Mouse (Mus musculus) heart, postnatal 14 days (tissue): Measurements from ENCODE around the gene Foxp3. TPM values are rescaled to one million over a fixed set of nuclear protein-coding genes. Genes with fewer than 3 reads are reported as not detected.

Experiments used
- DNase-seq, 2 experiments: peaks; one replicate each; pipeline ENCODE4 v3.0.0; 2021 to 2022
- intact Hi-C: fragments of 180-260 bp; cut with DNase I; formaldehyde crosslinking; loops from one replicate; pipeline ENCODE4 v1.15.1; 2025
- long read RNA-seq, 2 experiments: library from polyadenylated mRNA; stranded (forward); transcript quantifications; one replicate each; pipeline ENCODE4 v2.0.0; 2021
- total RNA-seq, 2 experiments: library from RNA; stranded (reverse); gene quantifications; 2 replicates each; pipeline ENCODE4 v1.2.3; 2021

Foxp3 gene
- under 1 TPM in 1 of 2 experiments, not detected in 1; 0.05 TPM for total RNA-seq
- long read RNA-seq, experiment 1 = 0 reads
- long read RNA-seq, experiment 2 = 0 reads

- intact Hi-C loops = loop anchor here (2.0 to 5.0 kb wide), 2 partner anchors 31 to 79 kb away; partner anchors contain the start of gene Ccdc22
- DNase-seq = peak in 1 of 2 experiments; percentile 5
Measured at GRCm38 (mm10) chrX:7573176-7574086, at the start of gene Foxp3. Gene Foxp3, plus strand, starts transcription at chrX:7573644.

- no peak for DNase-seq
- intact Hi-C loops = no loop called here
Measured at GRCm38 (mm10) chrX:7524961-7525360, 48.5 kb upstream of the Foxp3 start.

GRCm38 (mm10) chrX:7553474-7553873 is 20.0 kb upstream of the Foxp3 start:
- intact Hi-C loops = no loop called here
- DNase-seq = no peak

GRCm38 (mm10) chrX:7563076-7563475 is 10.4 kb upstream of the Foxp3 start:
- intact Hi-C loops = no loop called here
- DNase-seq = no peak

- no peak for DNase-seq
- intact Hi-C loops = no loop called here
Measured at GRCm38 (mm10) chrX:7566352-7566751, 7.1 kb upstream of the Foxp3 start.

GRCm38 (mm10) chrX:7567491-7567890 is 6.0 kb upstream of the Foxp3 start:
- no peak for DNase-seq
- intact Hi-C loops = no loop called here

GRCm38 (mm10) chrX:7570481-7571175 is 2.8 kb upstream of the Foxp3 start:
- DNase-seq = peak in 1 of 2 experiments; percentile 26
- intact Hi-C loops = loop anchor here (5.0 kb wide), 1 partner anchor 82 kb away; no protein-coding TSS in a partner anchor

GRCm38 (mm10) chrX:7571565-7572136 is 1.8 kb upstream of the Foxp3 start:
- no peak for DNase-seq
- intact Hi-C loops = loop anchor here (5.0 kb wide), 1 partner anchor 81 kb away; no protein-coding TSS in a partner anchor

- no peak for DNase-seq
- intact Hi-C loops = loop anchor here (5.0 kb wide), 1 partner anchor 80 kb away; no protein-coding TSS in a partner anchor
Measured at GRCm38 (mm10) chrX:7572466-7572865, 978 bp upstream of the Foxp3 start.

- intact Hi-C loops = loop anchor here (2.0 to 5.0 kb wide), 2 partner anchors 31 to 78 kb away; partner anchors contain the start of gene Ccdc22
- peak; percentile 86 to 88 for DNase-seq
Measured at GRCm38 (mm10) chrX:7574087-7574884, 842 bp downstream of the Foxp3 start, which contains the start of gene Ppp1r3f. Gene Ppp1r3f, minus strand, starts transcription at chrX:7574283.

GRCm38 (mm10) chrX:7574885-7575231 is 1.4 kb downstream of the Foxp3 start:
- intact Hi-C loops = loop anchor here (2.0 to 5.0 kb wide), 2 partner anchors 30 to 77 kb away; partner anchors contain the start of gene Ccdc22

GRCm38 (mm10) chrX:7581151-7581550 is 7.7 kb downstream of the Foxp3 start:
- DNase-seq = no peak
- intact Hi-C loops = no loop called here

More at GRCm38 (mm10) chrX:7574885-7575231, 1.4 kb downstream of the Foxp3 start:
- DNase-seq = no peak

GRCm38 (mm10) chrX:7583881-7584280 is 10.4 kb downstream of the Foxp3 start:
- intact Hi-C loops = no loop called here
- no peak for DNase-seq

- DNase-seq = no peak
- intact Hi-C loops = no loop called here
Measured at GRCm38 (mm10) chrX:7586356-7586755, 12.9 kb downstream of the Foxp3 start.

GRCm38 (mm10) chrX:7595371-7595770 is 21.9 kb downstream of the Foxp3 start:
- no peak for DNase-seq

GRCm38 (mm10) chrX:7604004-7604403 is 30.6 kb downstream of the Foxp3 start:
- intact Hi-C loops = loop anchor here (2.0 kb wide), 1 partner anchor 29 kb away; the partner anchor contains the start of gene Ppp1r3f
- no peak for DNase-seq

More at GRCm38 (mm10) chrX:7595371-7595770, 21.9 kb downstream of the Foxp3 start:
- intact Hi-C loops = no loop called here

GRCm38 (mm10) chrX:7604879-7605574 is 31.6 kb downstream of the Foxp3 start, which contains the start of gene Ccdc22:
Gene Ccdc22, minus strand, starts transcription at chrX:7605517.
- intact Hi-C loops = loop anchor here (2.0 kb wide), 1 partner anchor 30 kb away; the partner anchor contains the start of gene Ppp1r3f
- DNase-seq = peak; percentile 78 to 84

- DNase-seq = no peak
- intact Hi-C loops = loop anchor here (2.0 kb wide), 1 partner anchor 31 kb away; the partner anchor contains the start of gene Ppp1r3f
Measured at GRCm38 (mm10) chrX:7605575-7605941, 32.1 kb downstream of the Foxp3 start.

- intact Hi-C loops = no loop called here
- no peak for DNase-seq
Measured at GRCm38 (mm10) chrX:7606783-7607182, 33.3 kb downstream of the Foxp3 start, which contains the start of gene Cacna1f. Gene Cacna1f, plus strand, starts transcription at chrX:7607083.
